Mouse (Mus musculus) erythroblast, adult 5-6 weeks (primary cell): ENCODE data around the gene Zfp345. TPM values are rescaled to one million over a fixed set of nuclear protein-coding genes. Genes with fewer than 3 reads are reported as not detected.
"Not testable (repeated sequence)": the region's sequence is repeated elsewhere in the genome, so short reads cannot be mapped to it uniquely, and the experiment has no call there.

ENCODE experiments used
- ATAC-seq: replicated peaks from 2 replicates; pipeline ENCODE4 v1.8.0; 2016; ENCODE audit warnings: moderate number of reproducible peaks, mild to moderate bottlenecking, moderate TSS enrichment, inconsistent platforms; ENCODE audit not compliant: poor library complexity, low FRiP score, severe bottlenecking
- total RNA-seq, 2 experiments: library from RNA; stranded (forward) in 1 of 2; stranded (reverse) in 1 of 2; fragments of 150-400 nt in 1 of 2; fragments of 200-764, 138-1000 nt in 1 of 2; gene quantifications; 2 replicates each; pipeline versions ENCODE4 v1.2.3 to v1.2.4; 2015 to 2017; ENCODE audit warnings: low replicate concordance in 2 of 2

Zfp345 gene
- total RNA-seq (2015; ENCODE audit: low replicate concordance), result not detected in 2 replicates
- total RNA-seq (2017; ENCODE audit: low replicate concordance), result not detected in 2 replicates

DNA sequence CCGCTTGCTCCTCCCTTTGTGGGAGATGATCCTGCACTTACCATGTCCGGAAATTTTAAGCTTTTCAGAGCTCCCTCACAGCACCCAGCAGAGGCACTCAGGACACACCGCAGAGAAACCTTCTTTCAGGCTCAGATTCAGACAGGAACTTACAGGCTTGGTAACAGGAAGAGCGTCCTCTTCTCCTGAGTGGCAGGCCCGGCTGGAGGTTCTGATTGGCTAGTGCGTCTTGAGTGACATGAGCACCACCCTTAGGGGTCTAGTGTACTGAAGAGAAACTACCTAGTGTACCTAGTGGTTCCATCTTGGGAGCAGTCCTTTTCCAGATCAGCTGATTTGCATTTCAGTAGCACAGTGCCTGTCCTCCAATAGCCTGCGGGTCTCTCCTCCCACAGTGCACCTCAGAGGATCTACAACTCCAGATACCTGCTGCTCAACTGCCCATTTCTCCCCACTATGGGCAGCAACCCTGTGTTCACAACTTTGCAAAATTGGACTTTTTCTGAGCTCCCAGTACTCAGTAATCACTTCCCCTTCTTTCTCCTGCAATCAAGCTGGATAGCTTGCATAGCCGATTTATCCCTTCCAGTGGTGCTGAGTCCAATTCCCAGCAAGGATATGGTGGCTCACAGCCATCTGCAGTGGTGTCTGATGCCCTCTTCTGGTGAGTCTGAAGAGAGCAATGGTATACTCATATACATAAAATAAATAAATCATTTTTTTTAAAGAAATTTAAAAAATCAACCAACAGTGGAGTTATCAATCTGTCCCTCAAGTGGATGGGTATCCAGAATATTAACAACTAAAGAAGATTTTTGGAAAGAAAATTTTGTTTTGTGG, at the start of gene Zfp345:
TSS of gene Zfp345 (minus strand) at position 153 of the 840 bp plus-strand sequence.
- not testable (repeated sequence) for ATAC-seq

DNA sequence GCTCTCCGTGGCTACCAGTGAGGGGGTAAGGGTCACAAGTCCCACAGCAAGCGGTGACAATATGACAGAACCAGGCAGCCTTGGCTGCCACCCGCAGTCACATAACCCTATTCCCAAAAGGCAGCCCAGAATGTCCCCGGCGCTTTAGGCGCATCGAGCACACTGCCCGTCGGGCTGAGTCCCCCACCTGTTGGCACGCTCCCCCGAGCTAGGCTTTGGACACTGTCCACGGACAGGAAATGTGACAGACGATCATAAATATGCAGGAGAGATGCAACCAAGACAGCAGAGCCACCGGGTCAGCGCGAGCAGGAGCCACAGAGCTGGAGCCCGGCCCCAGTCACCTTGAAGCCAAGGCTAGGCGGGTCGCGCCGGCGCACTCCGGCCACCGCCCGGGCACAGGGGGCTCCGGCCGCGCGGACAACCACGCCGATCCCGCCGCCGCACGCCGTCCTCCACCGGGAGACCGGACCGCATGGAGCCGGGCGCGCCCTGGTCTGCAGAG, 40.9 kb upstream of the Zfp345 start:
- no peak for ATAC-seq

DNA sequence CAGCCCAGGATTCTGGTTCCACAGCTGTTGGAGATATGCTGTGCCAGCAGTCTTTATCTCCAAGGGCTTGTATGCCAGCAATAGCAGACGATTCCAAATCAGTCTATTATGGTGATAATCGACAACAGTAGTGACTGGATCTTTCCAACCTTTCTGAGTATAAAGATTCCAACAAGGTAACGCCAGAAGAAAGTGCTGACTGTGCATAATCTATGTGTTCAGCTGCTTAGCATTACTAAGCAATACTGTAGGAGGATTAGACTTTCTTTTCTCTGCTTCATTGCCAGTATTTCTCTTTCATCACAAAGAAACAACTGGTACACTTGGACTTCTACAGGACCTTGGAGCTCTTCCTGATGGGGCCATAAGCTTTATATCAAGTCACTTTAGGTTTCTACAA, 27.9 kb upstream of the Zfp345 start:
- no peak for ATAC-seq

DNA sequence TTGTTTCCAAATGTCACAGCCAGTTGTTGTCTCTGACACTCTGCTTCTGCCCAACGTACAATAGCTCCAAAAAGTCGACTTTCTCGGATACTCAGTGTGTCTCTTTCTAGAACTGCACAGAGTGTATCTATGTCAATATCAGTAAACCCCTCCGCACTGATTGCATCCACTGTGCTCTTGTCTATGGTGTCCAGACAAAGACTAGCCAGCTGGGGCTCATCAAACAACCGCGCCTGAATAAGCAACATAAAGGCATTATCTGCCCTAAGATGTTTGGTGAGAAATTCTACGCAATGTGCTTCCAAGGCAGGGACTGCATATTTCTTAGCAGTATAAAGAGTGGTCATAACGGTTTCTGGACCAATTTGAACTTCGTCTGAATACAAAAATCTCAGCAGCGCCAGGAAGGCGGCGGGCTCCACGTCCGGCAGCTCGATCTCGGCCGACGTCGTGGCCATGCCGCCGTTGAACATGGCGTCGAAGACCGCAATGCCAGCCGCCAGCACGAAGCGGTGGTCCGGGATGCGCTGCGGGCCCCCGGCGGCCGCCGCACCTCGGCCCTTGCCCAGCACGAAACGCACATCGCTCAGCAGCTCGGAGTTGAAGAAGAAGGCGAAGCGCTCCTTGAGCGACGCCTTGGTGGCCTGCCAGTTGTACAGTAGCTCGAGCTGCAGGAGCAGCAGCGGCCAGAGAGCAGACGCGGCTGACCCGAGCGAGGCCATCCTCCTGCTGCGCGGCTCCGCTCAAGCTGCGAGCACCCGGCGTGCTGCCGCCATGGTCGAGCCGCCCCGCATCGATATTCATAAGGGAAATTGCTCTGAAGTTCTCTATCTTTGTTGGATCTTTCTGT, 15.5 kb upstream of the Zfp345 start:
- 0 out of 2 replicates have a peak, but pooled peaks have one; percentile 60 for ATAC-seq

DNA sequence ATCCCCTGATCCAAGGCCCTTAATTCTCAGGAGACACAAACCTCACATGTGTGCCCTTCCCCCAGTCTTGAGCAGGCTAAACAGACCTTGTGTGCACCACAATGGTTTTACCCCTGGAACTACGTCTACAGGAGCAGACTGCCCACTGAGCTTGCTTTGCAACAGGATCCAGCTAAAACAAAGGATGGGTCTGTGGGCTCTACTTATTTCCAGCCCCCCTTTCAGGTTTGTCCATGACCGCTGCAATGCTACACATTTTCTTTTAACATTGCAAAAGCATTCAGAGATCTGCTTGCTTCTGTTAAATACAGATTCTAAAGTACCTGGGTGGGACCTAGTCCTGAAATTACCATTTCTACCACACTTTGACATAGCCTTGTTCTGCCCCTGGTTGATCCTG, 8.1 kb upstream of the Zfp345 start:
- no peak for ATAC-seq

DNA sequence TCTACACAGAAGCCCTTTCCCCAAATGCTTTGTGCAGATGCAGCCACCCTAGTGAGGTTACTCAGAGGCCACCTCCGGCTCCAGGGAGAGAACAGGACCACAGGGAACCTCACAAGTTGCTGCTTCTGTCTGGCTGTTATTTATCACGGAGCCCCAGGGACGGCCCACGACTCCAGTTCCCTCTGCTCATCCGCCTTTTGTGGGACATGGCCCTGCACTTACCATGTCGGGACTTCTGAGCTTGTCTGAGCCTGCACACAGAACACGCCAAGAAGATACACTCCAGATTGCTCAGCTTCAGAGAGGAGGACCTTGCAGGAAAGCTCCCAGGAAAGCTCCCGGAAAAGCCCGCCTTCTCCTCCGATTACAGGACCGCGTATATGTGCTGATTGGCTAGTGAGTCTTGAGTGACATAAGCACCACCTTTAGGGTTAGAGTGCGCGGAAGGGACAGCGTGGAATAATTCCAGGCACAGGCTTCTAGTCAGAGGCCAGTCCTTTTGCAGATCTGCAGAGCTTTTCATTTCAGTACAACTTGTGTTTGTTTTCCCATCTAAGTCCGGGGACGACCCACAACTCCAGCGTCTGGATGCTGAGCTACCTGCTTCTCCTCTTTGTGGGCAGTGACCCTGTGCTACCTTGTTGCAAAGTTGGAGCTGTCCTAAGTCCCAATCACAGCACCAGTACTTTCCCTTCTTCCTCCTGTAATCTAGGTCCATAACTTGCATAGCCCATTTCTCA, 33.5 kb downstream of the Zfp345 start, which contains the start of gene Zfp442:
TSS of gene Zfp442 (minus strand) at position 307 of the 740 bp plus-strand sequence.
- ATAC-seq, result not testable (repeated sequence)

DNA sequence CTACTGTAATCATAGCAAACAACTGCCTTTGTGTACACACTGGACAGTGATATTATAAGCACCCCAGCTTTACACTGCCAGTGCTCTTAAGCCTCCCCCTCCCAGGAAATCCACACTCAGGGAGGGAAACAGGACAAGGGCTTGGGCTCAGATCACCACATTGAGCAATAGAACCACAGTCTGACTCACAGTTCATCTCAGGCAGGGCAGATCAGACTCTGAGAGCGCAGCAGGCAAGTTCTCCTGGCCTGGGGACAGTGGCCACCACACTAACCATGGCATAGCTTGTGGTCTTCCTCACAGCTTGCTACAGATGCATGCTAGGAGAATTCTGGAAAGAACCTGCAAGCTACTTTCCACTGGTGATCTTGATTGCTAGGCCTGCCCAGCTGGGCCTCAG, 45.8 kb downstream of the Zfp345 start:
- ATAC-seq, result not testable (repeated sequence)

Other genes with a start within 250 kb of the Zfp345 start
- gene Gm21994, start 229.5 kb downstream of the Zfp345 start, total RNA-seq (2015; ENCODE audit: low replicate concordance), result 2.1 TPM in 1 of 2 replicates, not detected in the other
- gene Gm21994, start 229.5 kb downstream of the Zfp345 start, total RNA-seq (2017; ENCODE audit: low replicate concordance), result 0.98 and 5.1 TPM in 2 replicates
- not detected in 2 replicates for gene Gm14124, start 227.6 kb downstream of the Zfp345 start, total RNA-seq (2015; ENCODE audit: low replicate concordance)
- gene Gm14124, start 227.6 kb downstream of the Zfp345 start, total RNA-seq (2017; ENCODE audit: low replicate concordance), result not detected in 2 replicates
- not detected in 2 replicates for gene Gm10130, start 161.4 kb downstream of the Zfp345 start, total RNA-seq (2015; ENCODE audit: low replicate concordance)
- gene Gm10130, start 161.4 kb downstream of the Zfp345 start, total RNA-seq (2017; ENCODE audit: low replicate concordance), result 12.0 TPM in 1 of 2 replicates, not detected in the other
- gene 3300002I08Rik, start 122.3 kb downstream of the Zfp345 start, total RNA-seq (2015; ENCODE audit: low replicate concordance), result not detected in 2 replicates
- gene 3300002I08Rik, start 122.3 kb downstream of the Zfp345 start, total RNA-seq (2017; ENCODE audit: low replicate concordance), result not detected in 2 replicates
- 1.5 and 2.5 TPM in 2 replicates for gene Zfp442, start 33.6 kb downstream of the Zfp345 start, total RNA-seq (2015; ENCODE audit: low replicate concordance)
- 0.09 and 0.42 TPM in 2 replicates for gene Zfp442, start 33.6 kb downstream of the Zfp345 start, total RNA-seq (2017; ENCODE audit: low replicate concordance)
- gene Cst7, start 85.3 kb upstream of the Zfp345 start, total RNA-seq (2015; ENCODE audit: low replicate concordance), result 45.9 and 54.5 TPM in 2 replicates
- 40.1 and 48.2 TPM in 2 replicates for gene Cst7, start 85.3 kb upstream of the Zfp345 start, total RNA-seq (2017; ENCODE audit: low replicate concordance)
- 3.6 and 15.9 TPM in 2 replicates for gene Apmap, start 123.5 kb upstream of the Zfp345 start, total RNA-seq (2015; ENCODE audit: low replicate concordance)
- 14.1 and 20.7 TPM in 2 replicates for gene Apmap, start 123.5 kb upstream of the Zfp345 start, total RNA-seq (2017; ENCODE audit: low replicate concordance)
- gene Acss1, start 183.4 kb upstream of the Zfp345 start, total RNA-seq (2015; ENCODE audit: low replicate concordance), result 6.3 and 12.1 TPM in 2 replicates
- gene Acss1, start 183.4 kb upstream of the Zfp345 start, total RNA-seq (2017; ENCODE audit: low replicate concordance), result 16.0 and 17.6 TPM in 2 replicates
- gene Vsx1, start 204.3 kb upstream of the Zfp345 start, total RNA-seq (2015; ENCODE audit: low replicate concordance), result not detected in 2 replicates
- gene Vsx1, start 204.3 kb upstream of the Zfp345 start, total RNA-seq (2017; ENCODE audit: low replicate concordance), result 0.14 TPM in 1 of 2 replicates, not detected in the other